Mouse (Mus musculus) CD4-positive, CD25-positive, alpha-beta regulatory T cell, adult 4 months (primary cell): Measurements from ENCODE around the gene Lmbrd1. TPM values are rescaled to one million over a fixed set of nuclear protein-coding genes. Genes with fewer than 3 reads are reported as not detected.
"Not testable (repeated sequence)": the region's sequence is repeated elsewhere in the genome, so short reads cannot be mapped to it uniquely, and the experiment has no call there.

ENCODE experiments used
- ATAC-seq: one replicate; pipeline ENCODE4 v1.8.0; 2017
- polyA plus RNA-seq, 2 experiments: library from polyadenylated mRNA; unstranded; fragments of 100-300 nt; shearing (Covaris generic); gene quantifications; one replicate each; pipeline ENCODE4 v1.2.1; 2017

Gene Lmbrd1
- polyA plus RNA-seq: 100 to 1,000 TPM in 1 of 2 experiments, 10 to 100 TPM in 1; 66.4 to 124 TPM

GRCm38 (mm10) chr1:24678205-24678917 lies at the start of gene Lmbrd1:
Gene Lmbrd1 (plus strand): TSS chr1:24678630.
- ATAC-seq: peak; percentile 86

GRCm38 (mm10) chr1:24633553-24634132 lies 44.8 kb upstream of the Lmbrd1 start:
- no peak for ATAC-seq

GRCm38 (mm10) chr1:24650100-24650499 lies 28.3 kb upstream of the Lmbrd1 start:
- no peak for ATAC-seq

- ATAC-seq: no peak
These were observed 18.5 kb upstream of the Lmbrd1 start for GRCm38 (mm10) chr1:24659914-24660313.

GRCm38 (mm10) chr1:24660662-24661061 lies 17.8 kb upstream of the Lmbrd1 start:
- not testable (repeated sequence) for ATAC-seq

- ATAC-seq: no peak
These were observed 16.9 kb upstream of the Lmbrd1 start for GRCm38 (mm10) chr1:24661551-24661950.

- ATAC-seq: no peak
These were observed 14.3 kb upstream of the Lmbrd1 start for GRCm38 (mm10) chr1:24664158-24664557.

- no peak for ATAC-seq
These were observed 5.2 kb upstream of the Lmbrd1 start for GRCm38 (mm10) chr1:24673231-24673630.

- peak; percentile 4 for ATAC-seq
These were observed 724 bp upstream of the Lmbrd1 start for GRCm38 (mm10) chr1:24677706-24678105.

GRCm38 (mm10) chr1:24679071-24679470 lies 641 bp downstream of the Lmbrd1 start:
- peak; percentile 21 for ATAC-seq

GRCm38 (mm10) chr1:24680991-24681390 lies 2.6 kb downstream of the Lmbrd1 start:
- no peak for ATAC-seq

- no peak for ATAC-seq
These were observed 3.5 kb downstream of the Lmbrd1 start for GRCm38 (mm10) chr1:24681946-24682345.

GRCm38 (mm10) chr1:24683947-24684346 lies 5.5 kb downstream of the Lmbrd1 start:
- ATAC-seq: peak; percentile 55

GRCm38 (mm10) chr1:24685606-24686005 lies 7.2 kb downstream of the Lmbrd1 start:
- ATAC-seq: no peak

- ATAC-seq: no peak
These were observed 8.0 kb downstream of the Lmbrd1 start for GRCm38 (mm10) chr1:24686235-24687021.

GRCm38 (mm10) chr1:24697677-24698076 lies 19.2 kb downstream of the Lmbrd1 start:
- ATAC-seq: no peak

- no peak for ATAC-seq
These were observed 19.9 kb downstream of the Lmbrd1 start for GRCm38 (mm10) chr1:24698146-24698880.

GRCm38 (mm10) chr1:24699320-24699719 lies 20.9 kb downstream of the Lmbrd1 start:
- ATAC-seq: peak; percentile 34

- no peak for ATAC-seq
These were observed 21.8 kb downstream of the Lmbrd1 start for GRCm38 (mm10) chr1:24700241-24700640.

GRCm38 (mm10) chr1:24703821-24704220 lies 25.4 kb downstream of the Lmbrd1 start:
- no peak for ATAC-seq

GRCm38 (mm10) chr1:24716301-24716700 lies 37.9 kb downstream of the Lmbrd1 start:
- no peak for ATAC-seq

- ATAC-seq: peak; percentile 57
These were observed 41.2 kb downstream of the Lmbrd1 start for GRCm38 (mm10) chr1:24719621-24720020.

- no peak for ATAC-seq
These were observed 41.8 kb downstream of the Lmbrd1 start for GRCm38 (mm10) chr1:24720209-24720608.
